Mouse (Mus musculus): Measurements from ENCODE around the gene Pdlim7.

GRCm38 (mm10) chr13:55484520-55485088, 28.9 kb downstream of the Pdlim7 start:
- TF ChIP-seq POLR2A (IDR thresholded peaks at IDR 0.05; ENCODE audit: borderline replicate concordance, control insufficient read depth, low read depth, low read length) (no peak), CTCF (IDR thresholded peaks at IDR 0.05; ENCODE audit: control insufficient read depth, insufficient read depth, low read length) (no peak)

All from bone marrow, adult 2 months (tissue).